Mouse (Mus musculus): ENCODE measurements at regions not wholly inside any gene's neighbourhood (a gene's known extent, or its start where the extent isn't known, plus 50 kb on each side); places are given as distances from the start of the nearest gene placed in this dataset.

- Histone ChIP-seq H3K9ac (no peak overlapping the region), H3K27me3 (no peaks in the 10 kb centered on the region), H3K4me1 (replicated peaks) (no peaks in the 10 kb centered on the region), H3K4me3 (no peak overlapping the region), H3K9me3 (no peaks in the 10 kb centered on the region), H3K36me3 (no peaks in the 10 kb centered on the region), H3K27ac (no peak overlapping the region), H3K4me2 (no peak overlapping the region)
- ATAC-seq (ENCODE audit: low FRiP score) = no peak
- 64% methylated on average over 8 of the region's 8 CpGs for WGBS
Observed at GRCm38 (mm10) chr16:9138552-9139224, 308.8 kb downstream of the 1810013L24Rik start.

- Histone ChIP-seq H3K4me3 (no peak overlapping the region), H3K27ac (no peak overlapping the region), H3K9ac (no peak overlapping the region), H3K9me3 (no peaks in the 10 kb centered on the region), H3K27me3 (no peaks in the 10 kb centered on the region), H3K4me1 (replicated peaks) (no peaks in the 10 kb centered on the region), H3K4me2 (no peak overlapping the region), H3K36me3 (no peaks in the 10 kb centered on the region)
- WGBS = 71% methylated on average over 3 of the region's 3 CpGs
- no peak for ATAC-seq (ENCODE audit: low FRiP score)
Observed at GRCm38 (mm10) chr16:9139405-9139804, 309.5 kb downstream of the 1810013L24Rik start.

GRCm38 (mm10) chr16:9149209-9150135, 319.6 kb downstream of the 1810013L24Rik start:
- 62% methylated on average over 8 of the region's 8 CpGs for WGBS
- Histone ChIP-seq H3K9me3 (no peaks in the 10 kb centered on the region), H3K9ac (no peak overlapping the region), H3K27ac (no peak overlapping the region), H3K36me3 (no peaks in the 10 kb centered on the region), H3K4me3 (no peak overlapping the region), H3K27me3 (no peaks in the 10 kb centered on the region), H3K4me1 (replicated peaks) (no peaks in the 10 kb centered on the region), H3K4me2 (no peak overlapping the region)
- ATAC-seq (ENCODE audit: low FRiP score) = no peak

GRCm38 (mm10) chr16:9151936-9152335, 322.0 kb downstream of the 1810013L24Rik start:
- H3K4me2 ChIP-seq = no peak overlapping the region
- H3K4me1 ChIP-seq (replicated peaks) = no peaks in the 10 kb centered on the region
- ATAC-seq (ENCODE audit: low FRiP score) = no peak
- H3K9ac ChIP-seq = no peak overlapping the region
- no peak overlapping the region for H3K27ac ChIP-seq
- no peaks in the 10 kb centered on the region for H3K36me3 ChIP-seq
- H3K27me3 ChIP-seq = no peaks in the 10 kb centered on the region
- no peak overlapping the region for H3K4me3 ChIP-seq
- no peaks in the 10 kb centered on the region for H3K9me3 ChIP-seq
- 85% methylated on average over 4 of the region's 4 CpGs for WGBS

GRCm38 (mm10) chr16:9153501-9153900, 323.6 kb downstream of the 1810013L24Rik start:
- Histone ChIP-seq H3K27me3 (no peaks in the 10 kb centered on the region), H3K27ac (no peak overlapping the region), H3K36me3 (no peaks in the 10 kb centered on the region), H3K4me1 (replicated peaks) (no peaks in the 10 kb centered on the region), H3K4me2 (no peak overlapping the region), H3K4me3 (no peak overlapping the region), H3K9ac (no peak overlapping the region), H3K9me3 (no peaks in the 10 kb centered on the region)
- 91% methylated on average over 4 of the region's 4 CpGs for WGBS
- ATAC-seq (ENCODE audit: low FRiP score) = no peak

- no peak overlapping the region for H3K4me2 ChIP-seq
- no peaks in the 10 kb centered on the region for H3K36me3 ChIP-seq
- H3K9ac ChIP-seq = no peak overlapping the region
- no peak for ATAC-seq (ENCODE audit: low FRiP score)
- 50% methylated on average over 8 of the region's 8 CpGs for WGBS
- H3K27me3 ChIP-seq = no peaks in the 10 kb centered on the region
- 0 out of 2 replicates have a peak, but pooled peaks cover 4% of the 10 kb centered on the region for H3K4me1 ChIP-seq (replicated peaks)
- no peak overlapping the region for H3K4me3 ChIP-seq
- no peak overlapping the region for H3K27ac ChIP-seq
- no peaks in the 10 kb centered on the region for H3K9me3 ChIP-seq
Observed at GRCm38 (mm10) chr16:9165763-9166310, 335.9 kb downstream of the 1810013L24Rik start.

GRCm38 (mm10) chr16:9176402-9176801, 346.5 kb downstream of the 1810013L24Rik start:
- Histone ChIP-seq H3K4me3 (no peak overlapping the region), H3K27me3 (no peaks in the 10 kb centered on the region), H3K4me1 (replicated peaks) (no peaks in the 10 kb centered on the region), H3K27ac (no peak overlapping the region), H3K9me3 (no peaks in the 10 kb centered on the region), H3K4me2 (no peak overlapping the region), H3K9ac (no peak overlapping the region), H3K36me3 (no peaks in the 10 kb centered on the region)
- no peak for ATAC-seq (ENCODE audit: low FRiP score)
- 86% methylated on average over 3 of the region's 3 CpGs for WGBS

- Histone ChIP-seq H3K36me3 (no peaks in the 10 kb centered on the region), H3K4me1 (replicated peaks) (no peaks in the 10 kb centered on the region), H3K9me3 (no peaks in the 10 kb centered on the region), H3K4me3 (no peak overlapping the region), H3K9ac (no peak overlapping the region), H3K27ac (no peak overlapping the region), H3K4me2 (no peak overlapping the region), H3K27me3 (no peaks in the 10 kb centered on the region)
- 57% methylated on average over 13 of the region's 13 CpGs for WGBS
- no peak for ATAC-seq (ENCODE audit: low FRiP score)
Observed at GRCm38 (mm10) chr16:9195821-9196220, 365.9 kb downstream of the 1810013L24Rik start.

GRCm38 (mm10) chr16:9198903-9199532, 369.1 kb downstream of the 1810013L24Rik start:
- Histone ChIP-seq H3K4me2 (no peak overlapping the region), H3K36me3 (no peaks in the 10 kb centered on the region), H3K9me3 (no peaks in the 10 kb centered on the region), H3K27me3 (no peaks in the 10 kb centered on the region), H3K4me1 (replicated peaks) (no peaks in the 10 kb centered on the region), H3K9ac (no peak overlapping the region), H3K27ac (no peak overlapping the region), H3K4me3 (no peak overlapping the region)
- 82% methylated on average over 1 of the region's 1 CpGs for WGBS
- no peak for ATAC-seq (ENCODE audit: low FRiP score)

GRCm38 (mm10) chr16:9208602-9209001, 378.7 kb downstream of the 1810013L24Rik start:
- H3K9ac ChIP-seq = no peak overlapping the region
- H3K27ac ChIP-seq = no peak overlapping the region
- no peak overlapping the region for H3K4me3 ChIP-seq
- 91% methylated on average over 4 of the region's 4 CpGs for WGBS
- ATAC-seq (ENCODE audit: low FRiP score) = no peak
- H3K4me1 ChIP-seq (replicated peaks) = no peaks in the 10 kb centered on the region
- H3K9me3 ChIP-seq = peaks cover 12% of the 10 kb centered on the region; the same call in 1 of the 2 replicates
- no peaks in the 10 kb centered on the region for H3K27me3 ChIP-seq
- H3K4me2 ChIP-seq = no peak overlapping the region
- H3K36me3 ChIP-seq = no peaks in the 10 kb centered on the region

GRCm38 (mm10) chr16:9211485-9211884, 381.6 kb downstream of the 1810013L24Rik start:
- no peaks in the 10 kb centered on the region for H3K36me3 ChIP-seq
- H3K9me3 ChIP-seq = peaks cover 12% of the 10 kb centered on the region; the same call in 1 of the 2 replicates
- H3K4me1 ChIP-seq (replicated peaks) = no peaks in the 10 kb centered on the region; the same call in 1 of the 2 replicates
- no peak overlapping the region for H3K9ac ChIP-seq
- H3K4me2 ChIP-seq = no peak overlapping the region
- no peak overlapping the region for H3K4me3 ChIP-seq
- 83% methylated on average over 6 of the region's 6 CpGs for WGBS
- ATAC-seq (ENCODE audit: low FRiP score) = no peak
- H3K27me3 ChIP-seq = no peaks in the 10 kb centered on the region
- H3K27ac ChIP-seq = no peak overlapping the region

- ATAC-seq (ENCODE audit: low FRiP score) = no peak
Observed at GRCm38 (mm10) chr16:9215131-9215530, 385.2 kb downstream of the 1810013L24Rik start.

More at GRCm38 (mm10) chr16:9215131-9215530, 385.2 kb downstream of the 1810013L24Rik start:
- Histone ChIP-seq H3K9me3 (no peaks in the 10 kb centered on the region), H3K27ac (no peak overlapping the region), H3K9ac (no peak overlapping the region), H3K4me2 (no peak overlapping the region), H3K36me3 (no peaks in the 10 kb centered on the region), H3K27me3 (no peaks in the 10 kb centered on the region), H3K4me1 (replicated peaks) (peaks cover 8% of the 10 kb centered on the region; the same call in 1 of the 2 replicates), H3K4me3 (no peak overlapping the region)
- WGBS = 74% methylated on average over 1 of the region's 1 CpGs
